Mouse (Mus musculus): ENCODE measurements around the gene Fer.
A peak's percentile ranks its signal among the peaks of the same experiment; 100 is the strongest.
"Not testable (repeated sequence)": the region's sequence is repeated elsewhere in the genome, so short reads cannot be mapped to it uniquely, and the experiment has no call there.

The Fer gene

DNA sequence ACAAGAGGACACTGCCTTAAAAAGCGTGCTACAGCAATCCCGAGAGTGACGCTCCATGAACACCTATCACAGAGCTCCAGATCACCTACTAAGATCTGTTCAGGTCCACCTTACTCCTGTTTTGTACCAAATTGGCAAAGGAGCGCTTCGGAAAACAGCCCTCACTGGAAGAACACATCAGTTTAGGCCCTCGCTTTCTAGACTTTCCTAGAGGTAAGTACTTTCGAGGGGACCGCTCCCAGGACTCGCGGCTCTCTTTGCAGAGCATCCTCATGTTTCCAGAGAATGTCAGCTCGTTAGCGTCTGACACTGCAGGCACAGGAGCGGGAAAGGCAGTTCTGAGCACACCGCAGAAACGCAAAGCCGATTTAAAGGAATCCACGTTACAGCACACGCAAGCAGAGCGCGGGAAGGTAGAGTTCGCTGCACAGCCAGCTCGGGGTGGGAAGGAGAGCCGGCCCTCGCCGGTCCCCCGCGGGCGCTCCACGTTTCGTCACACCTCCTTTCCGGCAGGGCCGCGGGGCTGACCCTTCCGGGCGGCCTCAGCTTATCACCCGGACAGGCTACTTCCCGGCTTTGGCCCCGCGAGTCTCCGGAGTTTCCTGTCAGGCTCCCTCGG is at the start of gene Fer:
TSS of gene Fer (plus strand) at position 51 of the 619 bp plus-strand sequence.
- DNase-seq: no peak

DNA sequence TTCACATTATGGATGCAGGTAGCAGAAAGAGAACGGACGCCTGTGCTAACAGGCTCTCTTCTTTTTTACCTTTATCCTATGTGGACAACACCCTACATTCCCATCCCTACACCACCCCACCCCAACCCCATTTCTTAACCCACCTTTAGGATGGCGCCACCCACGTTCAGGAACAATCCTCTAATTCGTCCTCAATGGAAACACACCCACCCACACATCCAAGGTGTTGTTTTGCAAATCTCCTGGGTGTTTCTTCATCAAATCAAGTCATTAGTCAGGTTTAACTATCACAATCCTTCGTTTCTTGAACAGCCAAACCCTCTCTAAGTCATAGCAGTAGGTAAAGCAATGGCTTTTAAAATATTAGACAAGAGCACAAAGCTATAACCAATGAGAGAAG is 49.3 kb upstream of the Fer start:
- no peak for DNase-seq

- DNase-seq: no peak
These were observed 44.3 kb upstream of the Fer start for GRCm38 (mm10) chr17:63818444-63819027.

DNA sequence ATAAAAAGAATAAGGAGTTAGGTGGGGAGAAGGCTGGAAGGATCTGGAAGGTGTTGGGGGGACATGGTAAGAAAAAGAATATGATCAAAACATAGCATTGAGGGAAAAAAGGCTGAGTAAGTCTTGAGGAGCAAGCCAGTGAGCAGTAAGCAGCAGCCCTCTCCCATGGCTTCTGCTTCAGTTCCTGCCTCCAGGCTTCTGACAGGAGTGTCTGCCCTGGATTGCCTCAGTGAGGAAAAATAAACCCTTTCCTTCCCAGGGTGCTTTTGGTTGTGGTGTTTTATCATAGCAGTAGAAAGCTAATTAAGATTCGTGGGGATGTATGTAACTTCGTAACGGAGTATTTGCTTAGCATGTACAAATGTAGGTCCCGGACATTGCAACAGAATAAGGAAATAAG is 38.7 kb upstream of the Fer start:
- DNase-seq: no peak

GRCm38 (mm10) chr17:63826196-63826595 is 36.7 kb upstream of the Fer start:
- DNase-seq: no peak

- no peak for DNase-seq
These were observed 36.1 kb upstream of the Fer start for GRCm38 (mm10) chr17:63826767-63827166.

GRCm38 (mm10) chr17:63828561-63829332 is 34.1 kb upstream of the Fer start:
- no peak for DNase-seq

- DNase-seq: no peak
These were observed 31.3 kb upstream of the Fer start for GRCm38 (mm10) chr17:63831550-63831949.

DNA sequence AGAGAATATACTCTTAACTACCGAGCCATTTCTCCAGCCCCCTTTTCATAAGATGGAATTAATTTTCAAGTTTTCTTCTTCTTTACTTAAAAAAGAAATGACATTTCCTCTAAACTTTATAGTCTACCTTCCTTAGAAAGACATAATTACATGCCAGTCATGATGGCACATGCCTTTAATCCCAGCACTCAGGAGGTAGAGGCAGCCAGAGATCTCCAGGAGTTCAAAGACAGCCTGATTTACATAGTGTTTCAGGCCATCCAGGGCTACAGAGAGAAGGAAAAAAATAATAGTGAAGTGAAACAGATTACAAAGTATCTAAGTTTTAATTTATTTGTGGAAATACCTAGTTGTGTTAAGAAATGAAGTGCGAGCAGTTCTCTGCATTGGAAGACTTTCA is 26.6 kb upstream of the Fer start:
- DNase-seq: no peak

DNA sequence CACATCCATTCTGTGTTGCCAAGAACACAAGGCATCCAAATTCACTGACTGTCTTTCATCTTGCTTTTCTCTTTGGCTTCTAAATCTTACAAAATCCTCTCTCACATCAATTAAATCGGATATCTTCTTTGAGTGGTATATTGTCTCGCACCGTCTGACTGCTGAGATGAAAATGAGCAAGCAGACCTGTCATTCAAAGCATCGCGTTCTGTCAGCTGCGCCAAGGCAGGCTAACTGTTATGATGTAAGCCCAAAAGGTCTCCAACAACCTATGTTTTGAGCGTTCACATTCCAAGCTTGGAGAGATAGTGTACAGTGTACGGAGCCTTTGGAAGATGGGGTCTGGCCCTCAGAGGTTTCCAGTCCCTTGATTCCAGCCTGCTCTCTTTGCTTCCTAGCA is 26.2 kb upstream of the Fer start:
- DNase-seq: no peak

DNA sequence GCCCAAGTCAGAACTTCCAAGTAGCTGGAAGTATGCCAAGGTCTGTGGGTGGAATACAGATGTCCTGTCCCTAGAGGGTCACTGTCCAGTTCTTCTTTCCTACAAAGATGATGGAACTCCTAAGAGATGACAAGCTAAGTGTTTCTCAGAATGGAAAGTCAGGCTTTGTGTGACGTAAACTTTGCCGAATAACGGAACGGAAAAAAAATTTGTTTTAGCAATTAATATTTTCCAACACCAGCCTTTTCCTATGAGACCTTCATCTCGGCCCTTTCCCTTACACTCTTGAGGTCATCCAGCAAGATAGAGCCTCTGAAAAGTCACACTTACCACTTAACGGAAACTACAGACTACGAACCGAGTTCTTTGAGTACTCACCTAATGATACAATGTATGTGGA is 24.7 kb upstream of the Fer start:
- no peak for DNase-seq

- no peak for DNase-seq
These were observed 23.1 kb upstream of the Fer start for GRCm38 (mm10) chr17:63839636-63840269.

DNA sequence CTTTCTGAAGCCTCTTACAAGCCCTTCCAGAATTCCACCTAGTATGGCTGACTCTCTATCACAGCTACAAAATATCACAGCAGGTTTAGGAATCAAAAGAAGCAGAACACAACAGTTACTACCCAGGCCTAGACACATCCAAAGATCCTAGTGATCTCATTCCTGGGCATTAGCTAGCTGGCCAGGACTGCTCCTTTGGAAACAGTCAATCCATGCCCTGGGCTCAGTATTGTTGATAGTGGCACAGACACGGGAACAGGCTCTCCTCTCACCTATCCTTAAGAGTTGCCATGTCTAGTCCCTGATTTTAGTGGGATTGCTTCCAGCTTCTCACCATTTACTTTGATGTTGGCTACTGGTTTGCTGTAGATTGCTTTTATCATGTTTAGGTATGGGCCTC is 20.6 kb upstream of the Fer start:
- no peak for DNase-seq

DNA sequence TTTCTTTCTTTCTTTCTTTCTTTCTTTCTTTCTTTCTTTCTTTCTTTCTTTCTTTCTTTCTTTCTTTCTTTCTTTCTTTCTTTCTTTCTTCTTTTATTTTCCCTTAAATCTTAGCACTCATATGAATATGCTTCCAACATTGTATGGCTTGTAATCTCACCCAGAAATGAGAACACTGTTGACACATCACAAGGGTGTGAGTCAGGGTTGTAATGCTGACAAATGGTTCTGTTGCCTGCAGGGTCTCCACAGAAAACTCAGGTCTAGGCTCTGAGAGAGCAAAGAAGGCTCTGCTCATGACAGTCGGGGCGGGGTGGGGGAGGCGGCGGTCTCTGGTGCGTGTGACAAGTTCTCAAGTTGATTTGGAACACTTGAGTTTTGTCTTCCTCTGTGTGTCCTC is 17.9 kb upstream of the Fer start:
- no peak for DNase-seq

DNA sequence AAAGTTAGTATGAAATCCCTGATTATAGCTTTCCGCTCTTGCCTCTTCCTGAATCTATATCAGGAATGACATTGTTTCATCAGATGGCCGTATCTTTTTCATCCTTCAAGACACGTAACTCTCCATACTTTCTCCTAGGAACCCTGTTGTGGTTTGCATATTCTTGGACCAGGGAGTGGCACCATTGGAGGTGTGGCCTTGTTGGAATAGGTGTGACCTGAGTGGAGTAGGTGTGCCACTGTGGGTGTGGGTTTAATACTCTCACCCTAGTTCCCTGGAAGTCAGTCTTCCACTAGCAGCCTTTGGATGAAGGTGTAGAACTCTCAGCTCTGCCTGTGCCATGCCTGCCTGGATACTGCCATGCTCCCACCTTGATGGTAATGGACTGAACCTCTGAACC is 17.1 kb upstream of the Fer start:
- not testable (repeated sequence) for DNase-seq

- DNase-seq: no peak
These were observed 13.7 kb upstream of the Fer start for GRCm38 (mm10) chr17:63849151-63849550.

DNA sequence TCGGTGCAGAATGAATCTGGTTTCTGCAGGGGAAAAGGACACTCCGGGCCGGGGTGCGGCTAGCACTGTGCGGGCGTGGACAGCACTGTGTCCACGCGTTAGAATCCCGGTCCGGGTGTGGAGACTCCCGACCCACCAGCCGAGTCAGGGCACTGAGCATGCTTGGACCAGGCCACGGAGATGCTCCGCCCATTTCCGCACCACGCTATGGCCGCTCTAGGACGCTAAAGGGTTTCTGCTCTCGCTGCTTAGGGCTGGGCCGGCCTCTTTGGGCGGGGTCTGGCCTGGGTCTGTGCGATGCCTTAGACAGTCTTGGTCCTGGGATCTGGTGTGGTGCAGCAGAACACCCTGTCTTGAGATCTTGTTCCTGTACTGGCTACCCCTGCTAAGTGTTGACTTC is 13.3 kb upstream of the Fer start:
- peak; percentile 76 for DNase-seq

DNA sequence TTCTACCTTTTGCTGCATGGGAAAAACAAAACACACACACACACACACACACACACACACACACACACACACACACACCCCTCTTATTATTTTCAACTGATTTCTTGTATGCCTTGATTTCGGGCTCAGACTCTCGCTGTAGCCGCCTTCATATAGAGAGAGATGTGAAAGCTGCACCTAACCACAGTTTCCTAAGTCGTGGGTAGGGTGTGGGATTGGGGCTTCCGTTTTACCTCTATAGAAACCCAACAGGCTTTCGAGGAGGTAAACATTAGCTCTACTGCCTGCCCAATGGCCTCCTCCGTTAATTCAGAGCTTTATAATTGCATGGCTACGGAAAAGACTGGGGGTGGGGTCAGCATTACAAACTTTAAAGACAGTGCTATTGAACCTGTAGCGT is 12.8 kb upstream of the Fer start:
- DNase-seq: no peak

DNA sequence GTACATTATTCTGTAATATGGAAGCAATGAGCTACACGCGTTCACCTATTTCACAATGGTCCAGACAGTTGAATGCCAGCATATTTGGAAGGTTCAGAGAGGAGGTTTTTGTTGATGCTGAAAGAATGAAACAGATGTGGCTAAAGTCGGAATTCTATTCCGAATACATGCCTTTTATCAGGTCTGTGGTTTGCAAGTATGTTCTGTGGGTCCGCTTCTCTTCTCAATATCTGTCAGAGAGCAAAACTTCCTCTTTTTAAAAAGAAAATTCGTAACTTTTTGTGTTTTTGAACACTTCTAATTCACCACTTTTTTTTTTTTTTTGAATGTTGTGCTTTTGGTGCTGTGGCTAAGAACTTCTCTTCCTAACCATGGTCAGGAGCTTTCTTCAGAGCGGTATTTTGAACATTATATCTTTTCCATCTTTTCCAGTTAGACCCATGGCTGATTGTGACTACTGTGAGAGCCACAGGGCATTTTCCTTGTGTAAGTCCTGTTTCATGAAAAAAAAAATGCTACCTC is 5.8 kb upstream of the Fer start:
- no peak for DNase-seq

DNA sequence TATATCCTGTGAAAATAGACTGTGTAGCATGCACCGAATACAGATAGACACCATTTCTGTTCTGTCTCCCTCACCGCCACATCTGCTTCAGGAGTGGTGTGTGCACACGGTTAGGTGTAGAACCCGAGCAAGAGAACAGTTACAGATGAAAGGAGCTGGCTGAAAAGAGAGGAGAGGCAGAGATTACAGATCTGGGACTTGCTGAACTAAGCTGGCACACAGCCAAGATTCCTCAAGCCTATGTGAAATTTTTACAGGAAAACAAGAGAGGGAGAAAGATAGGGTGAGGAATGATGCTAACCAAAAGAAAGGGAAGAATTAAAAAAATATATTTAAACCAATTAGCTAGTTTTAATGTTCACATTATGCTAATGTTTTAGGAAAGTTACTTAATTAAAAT is 1.9 kb upstream of the Fer start:
- peak; percentile 11 for DNase-seq

GRCm38 (mm10) chr17:63862399-63862798 is 463 bp upstream of the Fer start:
- no peak for DNase-seq

DNA sequence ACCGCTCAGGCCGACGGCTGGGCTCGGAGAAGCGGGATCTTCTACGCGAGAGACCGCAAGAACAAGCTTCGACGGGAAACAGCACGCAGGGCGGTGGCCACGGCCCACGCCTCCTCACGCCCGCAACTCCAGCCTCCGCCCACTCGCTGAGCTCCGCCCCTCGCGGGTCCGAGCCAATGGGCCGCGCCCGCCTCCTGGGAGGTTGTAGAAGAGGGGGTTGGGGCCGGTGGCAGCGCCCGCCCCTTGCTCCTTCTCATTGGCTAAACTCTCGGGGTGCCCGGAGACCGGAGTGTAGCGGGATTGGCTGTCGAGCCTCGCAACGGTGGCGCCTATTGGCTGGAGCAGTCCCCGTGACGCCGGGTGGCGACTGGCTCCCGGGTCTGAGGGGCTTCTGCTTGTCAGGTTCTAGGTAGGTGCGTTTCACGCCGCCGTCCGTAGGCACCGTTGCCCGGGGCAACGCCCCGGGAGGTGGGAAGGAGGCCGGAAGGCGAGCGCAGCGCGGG is 836 bp downstream of the Fer start, which contains the start of gene A930002H24Rik:
TSS of gene A930002H24Rik (minus strand) at position 145 of the 503 bp plus-strand sequence.
- peak; percentile 99 for DNase-seq

DNA sequence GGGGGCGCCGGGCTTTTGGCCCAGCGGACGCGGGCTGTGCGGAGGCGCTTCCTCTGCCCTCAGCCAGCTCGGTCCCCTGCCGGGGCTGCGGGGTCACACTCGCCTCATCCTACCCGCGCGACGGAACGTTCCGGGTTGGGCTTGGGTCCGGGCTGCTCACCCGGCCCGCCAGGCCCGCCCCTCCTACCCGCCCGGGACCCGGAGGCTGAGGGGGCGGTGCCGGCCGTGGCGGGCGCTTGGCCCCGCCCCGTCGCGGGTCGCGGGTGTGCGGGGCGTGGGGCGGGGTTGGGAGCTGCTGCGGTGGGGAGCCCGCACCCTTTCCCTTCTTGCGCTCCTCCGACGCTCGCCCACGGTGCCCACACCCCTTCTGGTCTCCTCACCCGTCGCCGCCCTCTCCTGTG is 1.3 kb downstream of the Fer start:
- DNase-seq: no peak

Data from right cerebral cortex, postnatal 14 days (tissue).